Mouse (Mus musculus) midbrain, embryonic 11.5 days (tissue): ENCODE results near the gene Krt83. TPM values are rescaled to one million over a fixed set of nuclear protein-coding genes. Genes with fewer than 3 reads are reported as not detected.

Experiments
- ATAC-seq: fragments of 200-750 bp; cut with Nextera tagmentation; 2 replicates; pipeline ENCODE4 v1.8.0; 2017; ENCODE audit warnings: moderate TSS enrichment, moderate library complexity; ENCODE audit not compliant: low FRiP score
- DNase-seq: peaks from one replicate; pipeline ENCODE4 v3.0.0; 2015; ENCODE audit warnings: low spot score; ENCODE audit errors: missing footprints
- H3K27ac ChIP-seq: fragments of 300-500 bp; sonication (generic); 2 replicates; pipeline ENCODE4 v1.5.1; 2014; ENCODE audit warnings: low read depth, low read length
- H3K27me3 ChIP-seq: fragments of 300-500 bp; sonication (generic); 2 replicates; pipeline ENCODE4 v1.6.1; 2014; ENCODE audit warnings: mild to moderate bottlenecking, low read length, moderate library complexity, mixed read lengths; ENCODE audit not compliant: control insufficient read depth, insufficient read depth
- H3K36me3 ChIP-seq: fragments of 300-500 bp; sonication (generic); 2 replicates; pipeline ENCODE4 v1.6.1; 2014; ENCODE audit warnings: mild to moderate bottlenecking, low read length, moderate library complexity, mixed read lengths; ENCODE audit not compliant: control insufficient read depth, insufficient read depth
- H3K4me1 ChIP-seq: fragments of 300-500 bp; sonication (generic); 2 replicates; pipeline ENCODE4 v1.6.1; 2014; ENCODE audit warnings: low read length; ENCODE audit not compliant: control insufficient read depth, insufficient read depth
- H3K4me2 ChIP-seq: fragments of 300-500 bp; sonication (generic); 2 replicates; pipeline ENCODE4 v1.6.1; 2014; ENCODE audit warnings: mild to moderate bottlenecking, moderate library complexity
- H3K4me3 ChIP-seq: fragments of 300-500 bp; sonication (generic); 2 replicates; pipeline ENCODE4 v1.5.1; 2014; ENCODE audit warnings: low read depth, low read length
- H3K9ac ChIP-seq: fragments of 300-500 bp; sonication (generic); 2 replicates; pipeline ENCODE4 v1.6.1; 2014; ENCODE audit warnings: low read length
- H3K9me3 ChIP-seq: fragments of 300-500 bp; sonication (generic); 2 replicates; pipeline ENCODE4 v1.6.1; 2016; ENCODE audit warnings: low read length; ENCODE audit not compliant: control insufficient read depth
- WGBS: fragments of 180-500 bp; shearing (Covaris S2); extraction: QIAGEN DNeasy Blood & Tissue Kit; methylation state at CpG from one replicate; pipeline ENCODE4 v1.1.7; 2014; 5-methylcytosine and 5-hydroxymethylcytosine counted together
- polyA plus RNA-seq: library from polyadenylated mRNA; unstranded; fragments of >200 nt; fragmentation: Nextera tagmentation; extraction: Ambion mirVana; gene quantifications from 2 replicates; pipeline ENCODE4 v1.2.1, GENCODE M21; 2014

Krt83 gene
- polyA plus RNA-seq, 1 experiment from 2014 or later = not detected

- Histone ChIP-seq H3K9me3 (peaks cover 4% of the 10 kb centered on the region; the same call in 1 of the 2 replicates), H3K9ac (no peak overlapping the region), H3K27ac (no peak overlapping the region), H3K4me3 (no peak overlapping the region), H3K4me2 (no peak overlapping the region), H3K36me3 (no peaks in the 10 kb centered on the region), H3K4me1 (no peaks in the 10 kb centered on the region), H3K27me3 (no peaks in the 10 kb centered on the region)
- peak; percentile 23 for DNase-seq
- 86% methylated on average over 2 of the region's 2 CpGs for WGBS
- ATAC-seq = no peak
Observed at GRCm38 (mm10) chr15:101455292-101455691, 36.0 kb downstream of the Krt83 start.

GRCm38 (mm10) chr15:101454774-101455173 is 36.5 kb downstream of the Krt83 start:
- Histone ChIP-seq H3K4me2 (no peak overlapping the region), H3K4me1 (no peaks in the 10 kb centered on the region), H3K9ac (no peak overlapping the region), H3K27me3 (no peaks in the 10 kb centered on the region), H3K4me3 (no peak overlapping the region), H3K9me3 (peaks cover 4% of the 10 kb centered on the region; the same call in 1 of the 2 replicates), H3K27ac (no peak overlapping the region), H3K36me3 (no peaks in the 10 kb centered on the region)
- DNase-seq (no peak), ATAC-seq (no peak)
- WGBS = 89% methylated on average over 8 of the region's 8 CpGs

- H3K4me3 ChIP-seq = no peak overlapping the region
- no peak overlapping the region for H3K27ac ChIP-seq
- no peaks in the 10 kb centered on the region for H3K27me3 ChIP-seq
- ATAC-seq (peak; percentile 72), DNase-seq (peak; percentile 99)
- no peaks in the 10 kb centered on the region for H3K36me3 ChIP-seq
- H3K9me3 ChIP-seq = peaks cover 4% of the 10 kb centered on the region; the same call in 1 of the 2 replicates
- 9% methylated on average over 13 of the region's 13 CpGs for WGBS
- no peak overlapping the region for H3K9ac ChIP-seq
- no peaks in the 10 kb centered on the region for H3K4me1 ChIP-seq
- peak overlapping the region; percentile 22; the same call in 1 of the 2 replicates for H3K4me2 ChIP-seq
Observed at GRCm38 (mm10) chr15:101453093-101453736, 38.1 kb downstream of the Krt83 start.

GRCm38 (mm10) chr15:101447444-101447843 is 43.9 kb downstream of the Krt83 start, which contains the start of gene Krt88:
Gene Krt88, plus strand, starts transcription at chr15:101447744.
- WGBS = 79% methylated on average over 2 of the region's 2 CpGs
- Histone ChIP-seq H3K27ac (no peak within 1 kb of the TSS), H3K9me3 (no peaks in the 10 kb centered on the region), H3K9ac (no peak within 1 kb of the TSS), H3K27me3 (no peaks in the 10 kb centered on the region), H3K4me3 (no peak within 1 kb of the TSS), H3K36me3 (no peaks in the 10 kb centered on the region), H3K4me1 (no peaks in the 10 kb centered on the region), H3K4me2 (no peak within 1 kb of the TSS)
- DNase-seq (no peak), ATAC-seq (no peak)

- no peak overlapping the region for H3K27ac ChIP-seq
- no peak for ATAC-seq
Observed at GRCm38 (mm10) chr15:101446572-101446971, 44.7 kb downstream of the Krt83 start.

GRCm38 (mm10) chr15:101440837-101441236 is 50.5 kb downstream of the Krt83 start:
- 83% methylated on average over 4 of the region's 4 CpGs for WGBS
- Histone ChIP-seq H3K4me3 (no peak overlapping the region), H3K36me3 (no peaks in the 10 kb centered on the region), H3K4me2 (no peak overlapping the region), H3K9me3 (no peaks in the 10 kb centered on the region), H3K4me1 (0 out of 2 replicates have a peak, but pooled peaks cover 2% of the 10 kb centered on the region), H3K9ac (no peak overlapping the region), H3K27ac (no peak overlapping the region), H3K27me3 (peaks cover 12% of the 10 kb centered on the region; the same call in 1 of the 2 replicates)
- no peak for DNase-seq
- ATAC-seq = no peak

More at GRCm38 (mm10) chr15:101446572-101446971, 44.7 kb downstream of the Krt83 start:
- no peaks in the 10 kb centered on the region for H3K4me1 ChIP-seq
- no peak overlapping the region for H3K4me2 ChIP-seq
- H3K4me3 ChIP-seq = no peak overlapping the region
- no peaks in the 10 kb centered on the region for H3K9me3 ChIP-seq
- no peak overlapping the region for H3K9ac ChIP-seq
- no peaks in the 10 kb centered on the region for H3K36me3 ChIP-seq
- DNase-seq = no peak
- WGBS = 83% methylated on average over 11 of the region's 11 CpGs
- H3K27me3 ChIP-seq = no peaks in the 10 kb centered on the region

- no peaks in the 10 kb centered on the region for H3K9me3 ChIP-seq
- no peak within 1 kb of the TSS for H3K27ac ChIP-seq
- peak within 1 kb of the TSS; percentile 47 for H3K4me2 ChIP-seq
- H3K4me3 ChIP-seq = peak within 1 kb of the TSS; percentile 22
- no peak for ATAC-seq
- 0 out of 2 replicates have a peak, but pooled peaks cover 2% of the 10 kb centered on the region for H3K4me1 ChIP-seq
- peak; percentile 88 for DNase-seq
- no peaks in the 10 kb centered on the region for H3K36me3 ChIP-seq
- peak within 1 kb of the TSS; percentile 50 for H3K9ac ChIP-seq
- 3% methylated on average over 34 of the region's 34 CpGs for WGBS
- H3K27me3 ChIP-seq = peaks cover 12% of the 10 kb centered on the region; the same call in 1 of the 2 replicates
Observed at GRCm38 (mm10) chr15:101438555-101438954, 52.8 kb downstream of the Krt83 start, which contains the start of gene Krt87. Gene Krt87, minus strand, starts transcription at chr15:101438804.

- H3K4me3 ChIP-seq = no peak overlapping the region
- H3K4me1 ChIP-seq = 0 out of 2 replicates have a peak, but pooled peaks cover 2% of the 10 kb centered on the region
- H3K36me3 ChIP-seq = no peaks in the 10 kb centered on the region
- H3K9me3 ChIP-seq = no peaks in the 10 kb centered on the region
- DNase-seq = no peak
- WGBS = 91% methylated on average over 7 of the region's 7 CpGs
- H3K27me3 ChIP-seq = peaks cover 12% of the 10 kb centered on the region; the same call in 1 of the 2 replicates
- no peak overlapping the region for H3K4me2 ChIP-seq
- ATAC-seq = no peak
- no peak overlapping the region for H3K9ac ChIP-seq
- H3K27ac ChIP-seq = no peak overlapping the region
Observed at GRCm38 (mm10) chr15:101436611-101437010, 54.7 kb downstream of the Krt83 start.
